Mouse (Mus musculus): ENCODE data around the gene Man2a2. TPM values are rescaled to one million over a fixed set of nuclear protein-coding genes. Genes with fewer than 3 reads are reported as not detected.
A peak's percentile ranks its signal among the peaks of the same experiment; 100 is the strongest.

Gene Man2a2
- polyA plus RNA-seq, 1 experiment = 167 TPM

- no peak overlapping the region for H3K4me3 ChIP-seq (replicated peaks; ENCODE audit: insufficient read depth, low read depth, low read length)
- TF ChIP-seq CTCF (IDR thresholded peaks at IDR 0.05; ENCODE audit: borderline replicate concordance, insufficient read depth, low read depth, low read length) (no peak), POLR2A (IDR thresholded peaks at IDR 0.05; ENCODE audit: borderline replicate concordance, insufficient read depth, low read length) (no peak)
- no peak overlapping the region for H3K27ac ChIP-seq (ENCODE audit: insufficient read depth, low read length)
- H3K27me3 ChIP-seq (ENCODE audit: control insufficient read depth, insufficient read depth, low read length) = no peaks in the 10 kb centered on the region
- H3K4me1 ChIP-seq (ENCODE audit: control insufficient read depth, insufficient read depth, low read length) = peaks cover 6% of the 10 kb centered on the region; the same call in 1 of the 2 replicates
- no peak for DNase-seq
- 70% methylated on average over 7 of the region's 7 CpGs for WGBS
Observed at GRCm38 (mm10) chr7:80404101-80404894, 33.1 kb upstream of the Man2a2 start.

GRCm38 (mm10) chr7:80403551-80403950 lies 32.4 kb upstream of the Man2a2 start:
- H3K27me3 ChIP-seq (ENCODE audit: control insufficient read depth, insufficient read depth, low read length) = no peaks in the 10 kb centered on the region
- TF ChIP-seq POLR2A (IDR thresholded peaks at IDR 0.05; ENCODE audit: borderline replicate concordance, insufficient read depth, low read length) (no peak), CTCF (IDR thresholded peaks at IDR 0.05; ENCODE audit: borderline replicate concordance, insufficient read depth, low read depth, low read length) (no peak)
- peak overlapping the region; percentile 47 for H3K27ac ChIP-seq (ENCODE audit: insufficient read depth, low read length)
- H3K4me1 ChIP-seq (ENCODE audit: control insufficient read depth, insufficient read depth, low read length) = peaks cover 13% of the 10 kb centered on the region
- 11% methylated on average over 9 of the region's 9 CpGs for WGBS
- peak; percentile 74 to 87 for DNase-seq
- peak overlapping the region; percentile 8 for H3K4me3 ChIP-seq (replicated peaks; ENCODE audit: insufficient read depth, low read depth, low read length)

GRCm38 (mm10) chr7:80402651-80403321 lies 31.6 kb upstream of the Man2a2 start:
- Histone ChIP-seq H3K4me3 (replicated peaks; ENCODE audit: insufficient read depth, low read depth, low read length) (peak overlapping the region; percentile 99), H3K27ac (ENCODE audit: insufficient read depth, low read length) (peak overlapping the region; percentile 99), H3K4me1 (ENCODE audit: control insufficient read depth, insufficient read depth, low read length) (peaks cover 21% of the 10 kb centered on the region), H3K27me3 (ENCODE audit: control insufficient read depth, insufficient read depth, low read length) (no peaks in the 10 kb centered on the region)
- 9% methylated on average over 88 of the region's 92 CpGs for WGBS
- DNase-seq = peak; percentile 71 to 80
- TF ChIP-seq CTCF (IDR thresholded peaks at IDR 0.05; ENCODE audit: borderline replicate concordance, insufficient read depth, low read depth, low read length) (no peak), POLR2A (IDR thresholded peaks at IDR 0.05; ENCODE audit: borderline replicate concordance, insufficient read depth, low read length) (no peak)

GRCm38 (mm10) chr7:80401860-80402641 lies 30.9 kb upstream of the Man2a2 start:
- 2% methylated on average over 98 of the region's 102 CpGs for WGBS
- peak overlapping the region; percentile 99 for H3K27ac ChIP-seq (ENCODE audit: insufficient read depth, low read length)
- peak; percentile 58 to 65 for DNase-seq
- H3K27me3 ChIP-seq (ENCODE audit: control insufficient read depth, insufficient read depth, low read length) = no peaks in the 10 kb centered on the region
- peak overlapping the region; percentile 99 for H3K4me3 ChIP-seq (replicated peaks; ENCODE audit: insufficient read depth, low read depth, low read length)
- peaks cover 22% of the 10 kb centered on the region for H3K4me1 ChIP-seq (ENCODE audit: control insufficient read depth, insufficient read depth, low read length)
- 0 out of 2 replicates have a peak, but pooled peaks have one; percentile 11 for TF ChIP-seq POLR2A (IDR thresholded peaks at IDR 0.05; ENCODE audit: borderline replicate concordance, insufficient read depth, low read length)
- TF ChIP-seq CTCF (IDR thresholded peaks at IDR 0.05; ENCODE audit: borderline replicate concordance, insufficient read depth, low read depth, low read length) = no peak

- Histone ChIP-seq H3K27me3 (ENCODE audit: control insufficient read depth, insufficient read depth, low read length) (no peaks in the 10 kb centered on the region), H3K4me3 (replicated peaks; ENCODE audit: insufficient read depth, low read depth, low read length) (peak overlapping the region; percentile 99), H3K4me1 (ENCODE audit: control insufficient read depth, insufficient read depth, low read length) (peaks cover 22% of the 10 kb centered on the region), H3K27ac (ENCODE audit: insufficient read depth, low read length) (peak overlapping the region; percentile 99)
- no peak for TF ChIP-seq POLR2A (IDR thresholded peaks at IDR 0.05; ENCODE audit: borderline replicate concordance, insufficient read depth, low read length)
- no peak for TF ChIP-seq CTCF (IDR thresholded peaks at IDR 0.05; ENCODE audit: borderline replicate concordance, insufficient read depth, low read depth, low read length)
- 5% methylated on average over 5 of the region's 5 CpGs for WGBS
- DNase-seq = peak in 1 of 2 experiments; percentile 51
Observed at GRCm38 (mm10) chr7:80401041-80401859, 30.1 kb upstream of the Man2a2 start.

- Histone ChIP-seq H3K27ac (ENCODE audit: insufficient read depth, low read length) (peak overlapping the region; percentile 77), H3K4me3 (replicated peaks; ENCODE audit: insufficient read depth, low read depth, low read length) (peak overlapping the region; percentile 99), H3K27me3 (ENCODE audit: control insufficient read depth, insufficient read depth, low read length) (no peaks in the 10 kb centered on the region), H3K4me1 (ENCODE audit: control insufficient read depth, insufficient read depth, low read length) (peaks cover 22% of the 10 kb centered on the region)
- no peak for TF ChIP-seq CTCF (IDR thresholded peaks at IDR 0.05; ENCODE audit: borderline replicate concordance, insufficient read depth, low read depth, low read length)
- TF ChIP-seq POLR2A (IDR thresholded peaks at IDR 0.05; ENCODE audit: borderline replicate concordance, insufficient read depth, low read length) = no peak
- no peak for DNase-seq
- WGBS = 12% methylated on average over 6 of the region's 6 CpGs
Observed at GRCm38 (mm10) chr7:80400571-80400970, 29.4 kb upstream of the Man2a2 start.

- WGBS = 10% methylated on average over 5 of the region's 5 CpGs
- H3K27ac ChIP-seq (ENCODE audit: insufficient read depth, low read length) = peak overlapping the region; percentile 77
- H3K4me1 ChIP-seq (ENCODE audit: control insufficient read depth, insufficient read depth, low read length) = peaks cover 22% of the 10 kb centered on the region
- H3K27me3 ChIP-seq (ENCODE audit: control insufficient read depth, insufficient read depth, low read length) = no peaks in the 10 kb centered on the region
- peak; percentile 82 to 85 for DNase-seq
- H3K4me3 ChIP-seq (replicated peaks; ENCODE audit: insufficient read depth, low read depth, low read length) = peak overlapping the region; percentile 99
- TF ChIP-seq POLR2A (IDR thresholded peaks at IDR 0.05; ENCODE audit: borderline replicate concordance, insufficient read depth, low read length) (no peak), CTCF (IDR thresholded peaks at IDR 0.05; ENCODE audit: borderline replicate concordance, insufficient read depth, low read depth, low read length) (no peak)
Observed at GRCm38 (mm10) chr7:80400099-80400498, 28.9 kb upstream of the Man2a2 start.

Measured in cerebellum, adult 2 months (tissue).